Mouse (Mus musculus): ENCODE data around the gene Entr1.

- TF ChIP-seq CTCF (IDR thresholded peaks at IDR 0.05; ENCODE audit: low read depth), result no peak
- no peak for TF ChIP-seq EP300 (optimal IDR thresholded peaks at IDR 0.05)
These were observed 25.6 kb downstream of the Entr1 start for GRCm38 (mm10) chr2:26363481-26363880.

All from stomach, postnatal 0 days (tissue).